Mouse (Mus musculus) hindbrain, embryonic 12.5 days (tissue): Measurements from ENCODE around the gene Smad3. TPM values are rescaled to one million over a fixed set of nuclear protein-coding genes. Genes with fewer than 3 reads are reported as not detected.

Experiments used
- ATAC-seq: fragments of 200-750 bp; cut with Nextera tagmentation; 2 replicates; pipeline ENCODE4 v1.8.0; 2017; ENCODE audit warnings: moderate TSS enrichment; ENCODE audit not compliant: low FRiP score
- H3K27ac ChIP-seq: fragments of 300-500 bp; sonication (generic); 2 replicates; pipeline ENCODE4 v1.5.1; 2016; ENCODE audit warnings: mild to moderate bottlenecking
- H3K27me3 ChIP-seq: fragments of 300-500 bp; sonication (generic); 2 replicates; pipeline ENCODE4 v1.6.1; 2016; ENCODE audit warnings: mild to moderate bottlenecking
- H3K36me3 ChIP-seq: fragments of 300-500 bp; sonication (generic); 2 replicates; pipeline ENCODE4 v1.6.1; 2016; ENCODE audit warnings: mild to moderate bottlenecking
- H3K4me1 ChIP-seq: fragments of 300-500 bp; sonication (generic); 2 replicates; pipeline ENCODE4 v1.6.1; 2016
- H3K4me2 ChIP-seq: fragments of 300-500 bp; sonication (generic); replicated peaks from 2 replicates; pipeline ENCODE4 v1.6.1; 2016; ENCODE audit warnings: mild to moderate bottlenecking
- H3K4me3 ChIP-seq: fragments of 300-500 bp; sonication (generic); 2 replicates; pipeline ENCODE4 v1.5.1; 2016; ENCODE audit warnings: mild to moderate bottlenecking
- H3K9ac ChIP-seq: fragments of 300-500 bp; sonication (generic); 2 replicates; pipeline ENCODE4 v1.6.1; 2016; ENCODE audit warnings: mild to moderate bottlenecking, moderate library complexity
- H3K9me3 ChIP-seq: fragments of 300-500 bp; sonication (generic); replicated peaks from 2 replicates; pipeline ENCODE4 v1.6.1; 2016; ENCODE audit warnings: mild to moderate bottlenecking
- WGBS: fragments of 180-500 bp; shearing (Covaris S2); methylation state at CpG from one replicate; pipeline ENCODE4 v1.1.7; 2016; 5-methylcytosine and 5-hydroxymethylcytosine counted together
- polyA plus RNA-seq: library from polyadenylated mRNA; unstranded; fragments of >200 nt; fragmentation: Nextera tagmentation; extraction: Ambion mirVana; gene quantifications from 2 replicates; pipeline ENCODE4 v1.2.1, GENCODE M21; 2016

The Smad3 gene
- polyA plus RNA-seq, 1 experiment from 2014 or later, result 25.4 TPM

DNA sequence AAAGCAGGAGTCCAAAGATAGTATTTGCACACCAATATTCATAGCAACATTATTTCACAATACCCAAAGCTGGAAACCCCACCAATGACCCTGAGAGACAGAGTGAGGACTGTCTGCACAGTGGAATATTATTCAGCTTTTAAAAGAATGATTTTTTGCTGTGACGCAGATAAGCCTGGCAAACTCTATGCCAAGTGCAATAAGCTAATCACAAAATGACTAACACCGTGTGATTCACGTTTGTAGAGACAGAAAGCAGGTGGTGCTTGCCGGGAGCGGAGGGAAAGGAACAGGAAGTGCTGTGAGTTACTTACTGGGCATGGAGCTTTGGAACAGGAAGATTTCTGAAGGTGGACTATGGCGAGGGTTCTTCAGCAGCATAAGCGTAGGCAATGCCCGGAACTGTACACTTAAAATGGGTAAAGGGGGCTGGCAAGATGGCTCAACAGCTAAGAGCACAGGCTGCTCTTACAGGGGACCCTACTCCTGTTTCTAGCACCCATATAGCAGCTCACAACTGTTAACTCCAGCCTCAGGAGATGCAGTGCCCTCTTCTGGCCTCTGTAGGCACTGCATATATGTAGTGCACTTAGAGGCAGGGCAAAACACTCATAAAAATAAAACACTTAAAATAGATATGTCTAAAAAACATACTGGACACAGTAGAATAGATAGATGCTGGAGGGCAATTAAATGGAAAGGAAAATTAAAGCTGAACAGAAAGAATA, 3.7 kb upstream of the Smad3 start:
- Histone ChIP-seq H3K36me3 (no peaks in the 10 kb centered on the region), H3K4me3 (no peak overlapping the region), H3K4me1 (peaks cover 16% of the 10 kb centered on the region), H3K9ac (no peak overlapping the region), H3K27ac (no peak overlapping the region), H3K4me2 (no peak overlapping the region), H3K9me3 (peaks cover 4% of the 10 kb centered on the region; the same call in 1 of the 2 replicates), H3K27me3 (no peaks in the 10 kb centered on the region; the same call in 1 of the 2 replicates)
- ATAC-seq, result no peak
- 96% methylated on average over 8 of the region's 8 CpGs for WGBS

GRCm38 (mm10) chr9:63760783-63761182, 3.0 kb upstream of the Smad3 start:
- H3K9ac ChIP-seq, result no peak overlapping the region
- H3K27ac ChIP-seq, result no peak overlapping the region
- no peak for ATAC-seq
- H3K4me1 ChIP-seq, result peaks cover 24% of the 10 kb centered on the region
- no peaks in the 10 kb centered on the region for H3K36me3 ChIP-seq
- no peaks in the 10 kb centered on the region; the same call in 1 of the 2 replicates for H3K27me3 ChIP-seq
- no peak overlapping the region for H3K4me3 ChIP-seq
- H3K4me2 ChIP-seq, result no peak overlapping the region
- 95% methylated on average over 7 of the region's 7 CpGs for WGBS
- peaks cover 4% of the 10 kb centered on the region; the same call in 1 of the 2 replicates for H3K9me3 ChIP-seq

DNA sequence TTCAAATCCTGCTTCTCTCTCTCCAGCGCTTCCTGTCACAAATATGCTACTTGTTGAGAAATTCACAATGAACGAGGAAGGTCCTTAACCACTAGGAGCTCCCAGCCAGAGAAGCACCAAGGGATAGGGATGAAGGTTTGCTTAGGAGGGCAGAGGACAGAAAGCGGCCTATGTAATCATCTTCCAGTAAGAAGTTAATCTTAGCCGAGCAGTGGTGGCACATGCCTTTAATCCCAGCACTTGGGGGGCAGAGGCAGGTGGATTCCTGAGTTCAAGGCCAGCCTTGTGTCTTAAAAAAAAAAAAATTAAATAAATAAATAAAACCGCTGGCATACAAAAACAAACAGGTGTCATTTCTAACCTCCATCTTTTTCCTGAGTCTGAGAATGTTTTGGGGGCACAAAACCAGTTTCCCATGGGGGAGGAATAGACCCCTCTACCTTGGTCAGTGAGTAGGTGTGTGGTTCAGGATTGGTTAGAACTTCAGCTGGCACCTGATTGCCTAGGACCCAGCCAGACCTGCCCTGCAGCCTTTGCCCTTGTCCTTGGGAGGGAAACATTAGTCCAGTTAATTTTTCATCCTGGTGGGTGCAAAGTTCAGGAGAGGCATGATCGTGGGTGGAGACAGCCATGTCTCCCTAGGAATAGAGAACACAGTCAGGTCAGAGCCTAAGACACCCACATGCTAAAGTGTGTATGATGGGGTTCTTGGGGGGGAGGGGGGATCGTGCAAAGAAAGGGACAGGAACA, 2.4 kb upstream of the Smad3 start:
- Histone ChIP-seq H3K4me2 (no peak overlapping the region), H3K4me1 (peaks cover 30% of the 10 kb centered on the region), H3K36me3 (no peaks in the 10 kb centered on the region), H3K9ac (no peak overlapping the region), H3K27ac (no peak overlapping the region), H3K9me3 (peaks cover 4% of the 10 kb centered on the region; the same call in 1 of the 2 replicates), H3K4me3 (no peak overlapping the region), H3K27me3 (no peaks in the 10 kb centered on the region; the same call in 1 of the 2 replicates)
- no peak for ATAC-seq
- 79% methylated on average over 7 of the region's 7 CpGs for WGBS

GRCm38 (mm10) chr9:63758641-63759391, 1.0 kb upstream of the Smad3 start:
- WGBS, result 0% methylated on average over 23 of the region's 23 CpGs
- no peak for ATAC-seq

GRCm38 (mm10) chr9:63757462-63757772, 377 bp downstream of the Smad3 start:
- Histone ChIP-seq H3K36me3 (no peaks in the 10 kb centered on the region), H3K4me3 (peak overlapping the region; percentile 78), H3K4me1 (peaks cover 56% of the 10 kb centered on the region), H3K9ac (peak overlapping the region; percentile 76), H3K27ac (peak overlapping the region; percentile 86), H3K27me3 (no peaks in the 10 kb centered on the region; the same call in 1 of the 2 replicates), H3K9me3 (peaks cover 4% of the 10 kb centered on the region; the same call in 1 of the 2 replicates), H3K4me2 (peak overlapping the region; percentile 96)
- under 1% methylated on average over 25 of the region's 26 CpGs for WGBS
- no peak; the same call in 1 of the 2 replicates for ATAC-seq

More at GRCm38 (mm10) chr9:63758641-63759391, 1.0 kb upstream of the Smad3 start:
- Histone ChIP-seq H3K4me1 (peaks cover 44% of the 10 kb centered on the region), H3K27ac (peak overlapping the region; percentile 86), H3K36me3 (no peaks in the 10 kb centered on the region), H3K4me3 (peak overlapping the region; percentile 78), H3K9ac (peak overlapping the region; percentile 76), H3K4me2 (peak overlapping the region; percentile 96), H3K9me3 (peaks cover 4% of the 10 kb centered on the region; the same call in 1 of the 2 replicates), H3K27me3 (no peaks in the 10 kb centered on the region; the same call in 1 of the 2 replicates)

DNA sequence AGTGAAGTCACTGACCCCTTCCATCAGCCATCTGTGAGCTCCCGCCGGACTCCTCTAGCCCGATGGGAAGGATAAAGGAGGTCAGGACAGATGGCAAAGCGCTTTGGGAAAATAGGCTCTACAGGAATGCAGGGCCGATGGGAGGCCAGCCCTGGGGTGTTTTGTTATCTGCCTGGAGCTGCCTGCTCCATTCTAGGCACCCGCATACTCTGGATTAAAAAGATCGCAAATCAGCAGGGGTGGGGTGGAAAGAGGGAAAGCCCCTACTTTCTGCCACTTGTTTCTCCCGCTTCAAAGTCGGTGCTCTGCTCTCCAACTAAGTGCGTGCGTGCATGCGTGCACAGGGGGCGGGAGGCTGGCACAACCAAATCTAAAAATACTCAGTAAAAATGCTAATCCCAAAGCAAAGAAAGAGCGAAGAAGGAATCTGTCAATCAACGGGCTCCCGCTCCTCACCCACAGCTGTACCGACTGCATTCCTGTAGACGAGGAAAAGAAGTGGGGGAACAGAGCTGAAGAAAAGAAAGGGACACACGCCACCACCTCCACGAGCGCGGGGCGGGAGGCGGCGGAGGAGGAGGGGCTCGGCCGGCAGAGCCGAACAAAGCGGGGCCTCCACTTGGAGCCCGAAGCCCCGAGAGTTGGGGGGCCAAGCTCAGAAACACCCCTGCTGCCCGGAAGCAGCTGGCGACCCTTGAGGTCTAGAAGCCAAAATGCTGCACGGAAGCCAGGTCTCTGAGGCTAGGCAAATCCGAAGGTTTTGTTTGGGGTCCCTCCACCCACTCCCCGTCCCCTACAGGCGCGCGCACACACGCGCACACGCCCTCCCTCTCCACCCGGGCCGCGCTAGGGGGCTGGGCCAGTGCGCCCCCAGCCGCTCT, 973 bp downstream of the Smad3 start:
- H3K9me3 ChIP-seq, result peaks cover 4% of the 10 kb centered on the region; the same call in 1 of the 2 replicates
- H3K36me3 ChIP-seq, result no peaks in the 10 kb centered on the region
- H3K27ac ChIP-seq, result peak overlapping the region; percentile 86
- peak overlapping the region; percentile 96 for H3K4me2 ChIP-seq
- no peaks in the 10 kb centered on the region; the same call in 1 of the 2 replicates for H3K27me3 ChIP-seq
- peak; percentile 41 for ATAC-seq
- H3K4me1 ChIP-seq, result peaks cover 59% of the 10 kb centered on the region
- peak overlapping the region; percentile 78 for H3K4me3 ChIP-seq
- under 1% methylated on average over 47 of the region's 47 CpGs for WGBS
- peak overlapping the region; percentile 76 for H3K9ac ChIP-seq

GRCm38 (mm10) chr9:63755671-63756543, 1.9 kb downstream of the Smad3 start:
- Histone ChIP-seq H3K9me3 (no peaks in the 10 kb centered on the region), H3K36me3 (0 out of 2 replicates have a peak, but pooled peaks cover 2% of the 10 kb centered on the region), H3K9ac (peak overlapping the region; percentile 76), H3K4me1 (peaks cover 60% of the 10 kb centered on the region), H3K27ac (peak overlapping the region; percentile 86; the same call in 1 of the 2 replicates), H3K4me3 (peak overlapping the region; percentile 78), H3K27me3 (no peaks in the 10 kb centered on the region; the same call in 1 of the 2 replicates), H3K4me2 (peak overlapping the region; percentile 96)
- no peak for ATAC-seq
- 22% methylated on average over 15 of the region's 15 CpGs for WGBS

GRCm38 (mm10) chr9:63754556-63755510, 3.0 kb downstream of the Smad3 start:
- H3K9me3 ChIP-seq, result no peaks in the 10 kb centered on the region
- no peak overlapping the region for H3K27ac ChIP-seq
- ATAC-seq, result no peak
- peaks cover 70% of the 10 kb centered on the region for H3K4me1 ChIP-seq
- peak overlapping the region; percentile 32; the same call in 1 of the 2 replicates for H3K9ac ChIP-seq
- 24% methylated on average over 23 of the region's 23 CpGs for WGBS
- H3K27me3 ChIP-seq, result no peaks in the 10 kb centered on the region; the same call in 1 of the 2 replicates
- 0 out of 2 replicates have a peak, but pooled peaks cover 2% of the 10 kb centered on the region for H3K36me3 ChIP-seq
- H3K4me3 ChIP-seq, result peak overlapping the region; percentile 78
- peak overlapping the region; percentile 96 for H3K4me2 ChIP-seq

DNA sequence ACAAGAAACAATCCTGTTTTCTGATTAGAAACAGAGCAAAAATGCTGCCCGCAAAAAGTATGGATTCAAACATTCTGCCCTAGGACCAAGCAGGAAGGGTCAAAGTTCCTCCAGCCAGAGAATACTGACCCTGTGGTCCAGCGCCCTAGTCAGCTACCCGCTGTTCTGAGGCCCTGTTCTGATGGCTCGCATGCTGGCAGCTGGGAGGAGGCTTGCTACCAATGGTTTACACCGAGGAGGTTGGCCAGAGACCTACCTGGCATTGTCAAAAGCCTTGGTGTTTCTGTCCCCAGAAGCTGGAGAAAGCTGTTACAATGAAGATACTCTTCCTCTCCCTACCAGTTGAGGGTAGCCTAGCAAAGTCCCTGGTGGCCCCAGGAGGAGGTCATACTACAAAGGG, 3.8 kb downstream of the Smad3 start:
- peak overlapping the region; percentile 96 for H3K4me2 ChIP-seq
- ATAC-seq, result no peak
- H3K9me3 ChIP-seq, result no peaks in the 10 kb centered on the region
- H3K27ac ChIP-seq, result no peak overlapping the region
- no peak overlapping the region for H3K9ac ChIP-seq
- peaks cover 74% of the 10 kb centered on the region for H3K4me1 ChIP-seq
- 53% methylated on average over 5 of the region's 5 CpGs for WGBS
- no peak overlapping the region for H3K4me3 ChIP-seq
- 0 out of 2 replicates have a peak, but pooled peaks cover 2% of the 10 kb centered on the region for H3K36me3 ChIP-seq
- H3K27me3 ChIP-seq, result no peaks in the 10 kb centered on the region; the same call in 1 of the 2 replicates
